Mouse (Mus musculus): ENCODE measurements around the gene Fscn3. TPM values are rescaled to one million over a fixed set of nuclear protein-coding genes. Genes with fewer than 3 reads are reported as not detected.

Gene Fscn3
- not detected in 2 replicates for polyA plus RNA-seq (2015; fragmentation: Nextera tagmentation; extraction: Ambion mirVana)

- 83% methylated on average over 3 of the region's 3 CpGs for WGBS
- ATAC-seq (ENCODE audit: insufficient number of reproducible peaks, low FRiP score, low TSS enrichment, low read depth), result no peak
- no peak within 1 kb of the TSS for H3K9ac ChIP-seq
Measured at GRCm38 (mm10) chr6:28427096-28427839, at the start of gene Fscn3. Gene Fscn3, plus strand, starts transcription at chr6:28427789.

GRCm38 (mm10) chr6:28381983-28382382 is 45.6 kb upstream of the Fscn3 start:
- Histone ChIP-seq H3K9ac (no peak overlapping the region), H3K36me3 (no peaks in the 10 kb centered on the region), H3K27ac (no peak overlapping the region), H3K27me3 (no peaks in the 10 kb centered on the region), H3K4me2 (no peak overlapping the region), H3K4me3 (no peak overlapping the region), H3K4me1 (no peaks in the 10 kb centered on the region), H3K9me3 (no peaks in the 10 kb centered on the region)
- 31% methylated on average over 4 of the region's 4 CpGs for WGBS
- no peak for ATAC-seq (ENCODE audit: insufficient number of reproducible peaks, low FRiP score, low TSS enrichment, low read depth)

More at GRCm38 (mm10) chr6:28427096-28427839, at the start of gene Fscn3:
- peaks cover 15% of the 10 kb centered on the region for H3K4me1 ChIP-seq
- peaks cover 18% of the 10 kb centered on the region for H3K36me3 ChIP-seq
- no peaks in the 10 kb centered on the region for H3K27me3 ChIP-seq
- no peaks in the 10 kb centered on the region for H3K9me3 ChIP-seq
- no peak within 1 kb of the TSS for H3K4me3 ChIP-seq
- no peak within 1 kb of the TSS for H3K27ac ChIP-seq
- H3K4me2 ChIP-seq, result no peak within 1 kb of the TSS

- no peak overlapping the region for H3K9ac ChIP-seq
- H3K27me3 ChIP-seq, result no peaks in the 10 kb centered on the region
- ATAC-seq (ENCODE audit: insufficient number of reproducible peaks, low FRiP score, low TSS enrichment, low read depth), result no peak
- H3K27ac ChIP-seq, result no peak overlapping the region
- H3K4me2 ChIP-seq, result no peak overlapping the region
- H3K4me1 ChIP-seq, result no peaks in the 10 kb centered on the region
- H3K4me3 ChIP-seq, result no peak overlapping the region
- no peaks in the 10 kb centered on the region for H3K36me3 ChIP-seq
- no peaks in the 10 kb centered on the region for H3K9me3 ChIP-seq
- WGBS, result 81% methylated on average over 3 of the region's 3 CpGs
Measured at GRCm38 (mm10) chr6:28385169-28385568, 42.4 kb upstream of the Fscn3 start.

GRCm38 (mm10) chr6:28389038-28389437 is 38.6 kb upstream of the Fscn3 start:
- no peak overlapping the region for H3K4me3 ChIP-seq
- H3K4me2 ChIP-seq, result no peak overlapping the region
- 76% methylated on average over 3 of the region's 3 CpGs for WGBS
- no peaks in the 10 kb centered on the region for H3K9me3 ChIP-seq
- no peaks in the 10 kb centered on the region for H3K36me3 ChIP-seq
- no peaks in the 10 kb centered on the region for H3K27me3 ChIP-seq
- no peak overlapping the region for H3K27ac ChIP-seq
- ATAC-seq (ENCODE audit: insufficient number of reproducible peaks, low FRiP score, low TSS enrichment, low read depth), result no peak
- no peaks in the 10 kb centered on the region for H3K4me1 ChIP-seq
- H3K9ac ChIP-seq, result no peak overlapping the region

GRCm38 (mm10) chr6:28396051-28396852 is 31.3 kb upstream of the Fscn3 start:
- Histone ChIP-seq H3K36me3 (no peaks in the 10 kb centered on the region), H3K9ac (no peak overlapping the region), H3K9me3 (no peaks in the 10 kb centered on the region), H3K27me3 (peaks cover 25% of the 10 kb centered on the region), H3K4me3 (peak overlapping the region; percentile 46; the same call in 1 of the 2 replicates), H3K4me1 (peaks cover 8% of the 10 kb centered on the region; the same call in 1 of the 2 replicates), H3K4me2 (peak overlapping the region; percentile 85), H3K27ac (no peak overlapping the region)
- ATAC-seq (ENCODE audit: insufficient number of reproducible peaks, low FRiP score, low TSS enrichment, low read depth), result no peak
- WGBS, result 42% methylated on average over 15 of the region's 15 CpGs

- ATAC-seq (ENCODE audit: insufficient number of reproducible peaks, low FRiP score, low TSS enrichment, low read depth), result no peak
- peaks cover 8% of the 10 kb centered on the region; the same call in 1 of the 2 replicates for H3K4me1 ChIP-seq
- H3K27ac ChIP-seq, result no peak overlapping the region
- WGBS, result 2% methylated on average over 19 of the region's 19 CpGs
- no peaks in the 10 kb centered on the region for H3K36me3 ChIP-seq
- no peak overlapping the region for H3K9ac ChIP-seq
- H3K27me3 ChIP-seq, result peaks cover 25% of the 10 kb centered on the region
- peak overlapping the region; percentile 85 for H3K4me2 ChIP-seq
- H3K4me3 ChIP-seq, result peak overlapping the region; percentile 46
- H3K9me3 ChIP-seq, result no peaks in the 10 kb centered on the region
Measured at GRCm38 (mm10) chr6:28396853-28397457, 30.6 kb upstream of the Fscn3 start.

GRCm38 (mm10) chr6:28397681-28398203 is 29.8 kb upstream of the Fscn3 start, which contains the start of gene Zfp800:
Gene Zfp800, minus strand, starts transcription at chr6:28398005.
- Histone ChIP-seq H3K4me3 (peak within 1 kb of the TSS; percentile 46), H3K9ac (peak within 1 kb of the TSS; percentile 20; the same call in 1 of the 2 replicates), H3K27me3 (peaks cover 25% of the 10 kb centered on the region), H3K27ac (no peak within 1 kb of the TSS), H3K9me3 (no peaks in the 10 kb centered on the region), H3K4me1 (peaks cover 8% of the 10 kb centered on the region; the same call in 1 of the 2 replicates), H3K36me3 (no peaks in the 10 kb centered on the region), H3K4me2 (peak within 1 kb of the TSS; percentile 85)
- ATAC-seq (ENCODE audit: insufficient number of reproducible peaks, low FRiP score, low TSS enrichment, low read depth), result no peak
- WGBS, result under 1% methylated on average over 33 of the region's 33 CpGs

- ATAC-seq (ENCODE audit: insufficient number of reproducible peaks, low FRiP score, low TSS enrichment, low read depth), result no peak
- 84% methylated on average over 3 of the region's 3 CpGs for WGBS
- H3K9me3 ChIP-seq, result no peaks in the 10 kb centered on the region
- no peak overlapping the region for H3K27ac ChIP-seq
- no peak overlapping the region for H3K4me3 ChIP-seq
- no peaks in the 10 kb centered on the region for H3K36me3 ChIP-seq
- H3K9ac ChIP-seq, result no peak overlapping the region
- H3K27me3 ChIP-seq, result peaks cover 25% of the 10 kb centered on the region
- peaks cover 8% of the 10 kb centered on the region; the same call in 1 of the 2 replicates for H3K4me1 ChIP-seq
- no peak overlapping the region for H3K4me2 ChIP-seq
Measured at GRCm38 (mm10) chr6:28398726-28399125, 28.9 kb upstream of the Fscn3 start.

GRCm38 (mm10) chr6:28399791-28400190 is 27.8 kb upstream of the Fscn3 start:
- Histone ChIP-seq H3K27ac (no peak overlapping the region), H3K36me3 (no peaks in the 10 kb centered on the region), H3K4me1 (peaks cover 8% of the 10 kb centered on the region; the same call in 1 of the 2 replicates), H3K4me2 (no peak overlapping the region), H3K4me3 (no peak overlapping the region), H3K9me3 (no peaks in the 10 kb centered on the region), H3K27me3 (peaks cover 25% of the 10 kb centered on the region), H3K9ac (no peak overlapping the region)
- WGBS, result 89% methylated on average over 4 of the region's 4 CpGs
- no peak for ATAC-seq (ENCODE audit: insufficient number of reproducible peaks, low FRiP score, low TSS enrichment, low read depth)

- Histone ChIP-seq H3K27me3 (no peaks in the 10 kb centered on the region), H3K9me3 (no peaks in the 10 kb centered on the region), H3K27ac (no peak overlapping the region), H3K4me2 (no peak overlapping the region), H3K36me3 (0 out of 2 replicates have a peak, but pooled peaks cover 3% of the 10 kb centered on the region), H3K4me1 (no peaks in the 10 kb centered on the region), H3K9ac (no peak overlapping the region), H3K4me3 (no peak overlapping the region)
- ATAC-seq (ENCODE audit: insufficient number of reproducible peaks, low FRiP score, low TSS enrichment, low read depth), result no peak
- 79% methylated on average over 9 of the region's 9 CpGs for WGBS
Measured at GRCm38 (mm10) chr6:28410053-28410452, 17.5 kb upstream of the Fscn3 start.

GRCm38 (mm10) chr6:28411236-28411635 is 16.4 kb upstream of the Fscn3 start:
- peaks cover 10% of the 10 kb centered on the region; the same call in 1 of the 2 replicates for H3K36me3 ChIP-seq
- H3K27me3 ChIP-seq, result no peaks in the 10 kb centered on the region
- H3K4me1 ChIP-seq, result no peaks in the 10 kb centered on the region
- no peak overlapping the region for H3K9ac ChIP-seq
- 66% methylated on average over 2 of the region's 2 CpGs for WGBS
- H3K4me2 ChIP-seq, result no peak overlapping the region
- H3K9me3 ChIP-seq, result no peaks in the 10 kb centered on the region
- H3K4me3 ChIP-seq, result no peak overlapping the region
- no peak overlapping the region for H3K27ac ChIP-seq
- no peak for ATAC-seq (ENCODE audit: insufficient number of reproducible peaks, low FRiP score, low TSS enrichment, low read depth)
